In the genomic region with DNA sequence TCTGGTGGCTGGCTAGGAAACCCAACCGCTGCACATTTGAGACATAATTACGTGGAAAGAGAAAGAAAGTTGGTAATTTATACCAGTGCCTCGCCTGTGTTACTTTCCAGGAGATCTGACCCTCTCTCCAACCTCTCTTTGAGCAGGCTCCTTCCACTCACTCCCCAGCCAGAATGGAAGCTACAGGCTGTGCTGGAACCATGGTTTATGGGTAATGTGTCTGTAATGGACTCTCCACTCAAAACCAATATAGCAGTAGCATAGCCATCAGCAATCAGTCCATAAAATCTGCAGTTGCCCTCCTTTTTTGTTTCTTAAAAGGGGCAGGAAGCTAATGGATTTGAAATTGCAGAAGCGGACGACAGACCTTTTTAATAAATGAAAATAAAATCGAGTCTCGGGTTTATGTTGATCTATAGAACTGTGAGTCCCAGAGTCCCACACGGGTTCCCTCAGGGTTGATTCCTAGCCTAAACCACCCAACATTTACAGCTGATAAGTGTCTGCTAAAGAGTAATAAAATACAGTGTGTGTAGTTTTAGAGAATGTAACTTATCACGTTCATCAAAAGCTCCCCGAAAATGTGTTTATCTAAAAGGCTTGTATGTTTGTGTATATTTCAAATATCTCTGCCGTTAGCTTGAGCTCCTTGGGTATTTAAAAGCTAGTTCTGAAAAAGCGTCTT, we compare ENCODE assay signal across 27 mouse cellular contexts.
DNase-seq lines count a peak whose midpoint lies in the region; ATAC-seq and TF ChIP-seq lines count a peak whose summit lies in the region.
"Had no signal": no experiment of that assay in that cellular context is flagged by ENCODE, and none has a peak within 500 bp of the region (broad histone marks: within the 10 kb centered on the region; RNA-seq: fewer than 3 reads in every experiment).

No protein-coding gene starts in this region.

- H3K4me3 ChIP-seq in lung, embryonic 15.5 days, result no peak overlapping the region
- H3K4me3 ChIP-seq in lung, postnatal 0 days (ENCODE audit: low read depth, low read length), result no peak overlapping the region
- H3K4me3 ChIP-seq in limb, embryonic 10.5 days, result no peak overlapping the region
- H3K4me3 ChIP-seq: forebrain, embryonic 10.5 days; forebrain, embryonic 13.5 days; gastrocnemius, adult 2 months; heart, adult 2 months; heart, embryonic 10.5 days; heart, embryonic 13.5 days had no signal

- peak; percentile 81; the same call in 1 of the 2 replicates for ATAC-seq in lung, embryonic 15.5 days (ENCODE audit: borderline replicate concordance, extremely low read depth, low FRiP score, low TSS enrichment)
- ATAC-seq in lung, postnatal 0 days, result no peak
- ATAC-seq: CD4-positive, CD25-positive, alpha-beta regulatory T cell, adult 4 months; forebrain, embryonic 13.5 days; forebrain, embryonic 16.5 days; hindbrain, postnatal 0 days had no signal

- H3K27me3 ChIP-seq in lung, embryonic 15.5 days, result no peaks in the 10 kb centered on the region
- H3K27me3 ChIP-seq in lung, postnatal 0 days (replicated peaks; ENCODE audit: insufficient read depth, low read length), result no peaks in the 10 kb centered on the region
- no peaks in the 10 kb centered on the region for H3K27me3 ChIP-seq in limb, embryonic 10.5 days (ENCODE audit: low read depth, poor library complexity, severe bottlenecking)
- H3K27me3 ChIP-seq: forebrain, embryonic 13.5 days; heart, embryonic 13.5 days had no signal

- no peaks in the 10 kb centered on the region for H3K9me3 ChIP-seq in lung, embryonic 15.5 days
- no peaks in the 10 kb centered on the region for H3K9me3 ChIP-seq in lung, postnatal 0 days (ENCODE audit: low read length)
- no peaks in the 10 kb centered on the region for H3K9me3 ChIP-seq in limb, embryonic 10.5 days (replicated peaks)
- H3K9me3 ChIP-seq: forebrain, embryonic 10.5 days; forebrain, embryonic 13.5 days; heart, embryonic 10.5 days; heart, embryonic 13.5 days had no signal

- peak; percentile 34 for DNase-seq in heart, adult 11 months
- DNase-seq in heart, adult 18-20 months, result no peak
- DNase-seq in lung, postnatal 0 days (ENCODE audit: low spot score), result no peak
- peak; percentile 80 for DNase-seq in forelimb bud, embryonic 11.5 days (ENCODE audit: low read depth, low spot score)
- peak; percentile 44 for DNase-seq in limb, embryonic 10.5 days (ENCODE audit: low spot score)
- no peak for DNase-seq in adrenal gland, postnatal 10 days
- DNase-seq in layer of hippocampus, adult 18-20 months (ENCODE audit: low spot score in 2 of 2), result no peak
- DNase-seq: adrenal gland, adult 2 months; adrenal gland, postnatal 25 days; cerebellum, adult 11-12 months; cerebellum, adult 8-10 months; cerebellum, postnatal 10 days; cerebellum, postnatal 36 days; gastrocnemius, adult 2 months; gastrocnemius, postnatal 14 days; heart, adult 2 months; heart, postnatal 14 days; heart, postnatal 4 days had no signal

- no peak for TF ChIP-seq EP300 in lung, postnatal 0 days (IDR thresholded peaks at IDR 0.05)

- no peaks in the 10 kb centered on the region for H3K4me1 ChIP-seq in lung, embryonic 15.5 days
- H3K4me1 ChIP-seq in lung, postnatal 0 days (ENCODE audit: insufficient read depth, low read depth, low read length), result no peaks in the 10 kb centered on the region
- H3K4me1 ChIP-seq in limb, embryonic 10.5 days, result peaks cover 59% of the 10 kb centered on the region
- H3K4me1 ChIP-seq: heart, embryonic 10.5 days; heart, embryonic 13.5 days had no signal

- H3K27ac ChIP-seq in lung, embryonic 15.5 days, result no peak overlapping the region
- no peak overlapping the region for H3K27ac ChIP-seq in lung, postnatal 0 days (ENCODE audit: low read length)
- peak overlapping the region; percentile 62 for H3K27ac ChIP-seq in limb, embryonic 10.5 days
- H3K27ac ChIP-seq: forebrain, embryonic 10.5 days; forebrain, embryonic 13.5 days; gastrocnemius, adult 2 months; heart, adult 2 months; heart, embryonic 10.5 days; heart, embryonic 13.5 days; hindbrain, embryonic 14.5 days; hindbrain, postnatal 0 days had no signal

- no peak overlapping the region; the same call in 1 of the 2 replicates for H3K4me2 ChIP-seq in lung, embryonic 15.5 days
- no peak overlapping the region for H3K4me2 ChIP-seq in lung, postnatal 0 days (replicated peaks; ENCODE audit: low read depth, low read length)
- H3K4me2 ChIP-seq: forebrain, embryonic 13.5 days; heart, embryonic 13.5 days; hindbrain, embryonic 14.5 days had no signal

- H3K36me3 ChIP-seq in lung, embryonic 15.5 days, result no peaks in the 10 kb centered on the region
- H3K36me3 ChIP-seq in lung, postnatal 0 days (ENCODE audit: insufficient read depth, low read length), result no peaks in the 10 kb centered on the region
- no peaks in the 10 kb centered on the region for H3K36me3 ChIP-seq in limb, embryonic 10.5 days
- H3K36me3 ChIP-seq: forebrain, embryonic 10.5 days; heart, embryonic 10.5 days; heart, embryonic 13.5 days had no signal

- WGBS in lung, embryonic 15.5 days, result 36% methylated on average over 12 of the region's 12 CpGs
- 45% methylated on average over 12 of the region's 12 CpGs for WGBS in lung, postnatal 0 days
- 53% methylated on average over 12 of the region's 12 CpGs for WGBS in limb, embryonic 10.5 days

- no peak for TF ChIP-seq CTCF in lung, postnatal 0 days (IDR thresholded peaks at IDR 0.05)

- H3K9ac ChIP-seq in lung, embryonic 15.5 days, result no peak overlapping the region
- H3K9ac ChIP-seq in lung, postnatal 0 days (replicated peaks; ENCODE audit: low read depth), result no peak overlapping the region
- H3K9ac ChIP-seq: forebrain, embryonic 13.5 days; heart, embryonic 13.5 days; hindbrain, embryonic 14.5 days had no signal

Comparison
In these comparisons a context has a peak if more than half of its experiments do, and no peak if none do; other contexts are left out.
1. DNase-seq: peak in heart, adult 11 months (single experiment), forelimb bud, embryonic 11.5 days (single experiment) and limb, embryonic 10.5 days (single experiment); none in heart, adult 18-20 months (0 of 2), lung, postnatal 0 days (single experiment), adrenal gland, postnatal 10 days (single experiment) and layer of hippocampus, adult 18-20 months (0 of 2).